Mouse (Mus musculus) stomach, postnatal 0 days (tissue): ENCODE results near the gene Rab11fip5. TPM values are rescaled to one million over a fixed set of nuclear protein-coding genes. Genes with fewer than 3 reads are reported as not detected.
A peak's percentile ranks its signal among the peaks of the same experiment; 100 is the strongest.

Source experiments
- ATAC-seq: fragments of 200-750 bp; cut with Nextera tagmentation; 2 replicates; pipeline ENCODE4 v1.8.0; 2017; ENCODE audit not compliant: low FRiP score, low TSS enrichment
- DNase-seq: peaks from one replicate; pipeline ENCODE4 v3.0.0-alpha.2; 2016; ENCODE audit warnings: low spot score
- H3K27ac ChIP-seq: fragments of 300-500 bp; sonication (generic); replicated peaks from 2 replicates; pipeline ENCODE4 v1.5.1; 2014; ENCODE audit warnings: mild to moderate bottlenecking, control low read depth
- H3K27me3 ChIP-seq: fragments of 300-500 bp; sonication (generic); 2 replicates; pipeline ENCODE4 v1.6.1; 2014; ENCODE audit warnings: low read length; ENCODE audit not compliant: control insufficient read depth, insufficient read depth
- H3K36me3 ChIP-seq: fragments of 300-500 bp; sonication (generic); 2 replicates; pipeline ENCODE4 v1.6.1; 2014; ENCODE audit warnings: low read length, mixed read lengths; ENCODE audit not compliant: control insufficient read depth, insufficient read depth
- H3K4me1 ChIP-seq: fragments of 300-500 bp; sonication (generic); replicated peaks from 2 replicates; pipeline ENCODE4 v1.6.1; 2014; ENCODE audit warnings: antibody characterized with exemption; ENCODE audit not compliant: control insufficient read depth, insufficient read depth
- H3K4me2 ChIP-seq: fragments of 300-500 bp; sonication (generic); replicated peaks from 2 replicates; pipeline ENCODE4 v1.6.1; 2014; ENCODE audit warnings: low read depth, mild to moderate bottlenecking, control low read depth, moderate library complexity
- H3K4me3 ChIP-seq: fragments of 300-500 bp; sonication (generic); 2 replicates; pipeline ENCODE4 v1.5.1; 2014; ENCODE audit warnings: low read depth, low read length, control low read depth
- H3K9ac ChIP-seq: fragments of 300-500 bp; sonication (generic); 2 replicates; pipeline ENCODE4 v1.6.1; 2014; ENCODE audit warnings: mild to moderate bottlenecking, low read length, control low read depth, mixed read lengths
- H3K9me3 ChIP-seq: fragments of 300-500 bp; sonication (generic); 2 replicates; pipeline ENCODE4 v1.6.1; 2016; ENCODE audit warnings: low read length; ENCODE audit not compliant: control insufficient read depth
- CTCF ChIP-seq: IDR thresholded peaks from 2 replicates; pipeline ENCODE4 v1.5.1; 2016; ENCODE audit warnings: antibody characterized with exemption, low read depth, mild to moderate bottlenecking, moderate library complexity
- EP300 ChIP-seq: optimal IDR thresholded peaks from 2 replicates; pipeline ENCODE3; 2016; ENCODE audit warnings: antibody characterized with exemption
- WGBS: fragments of 180-500 bp; shearing (Covaris S2); extraction: QIAGEN DNeasy Blood & Tissue Kit; methylation state at CpG from one replicate; pipeline ENCODE4 v1.1.7; 2014; 5-methylcytosine and 5-hydroxymethylcytosine counted together
- microRNA-seq: library from miRNA; unstranded; fragments of <30 nt; microRNA quantifications from one replicate; pipeline ENCODE4, GENCODE M21; 2016
- polyA plus RNA-seq: library from polyadenylated mRNA; unstranded; fragments of >200 nt; fragmentation: Nextera tagmentation; extraction: Ambion mirVana; gene quantifications from 2 replicates; pipeline ENCODE4 v1.2.1, GENCODE M21; 2015

Gene Rab11fip5
- polyA plus RNA-seq, 1 experiment from 2014 or later = 7.6 TPM

DNA sequence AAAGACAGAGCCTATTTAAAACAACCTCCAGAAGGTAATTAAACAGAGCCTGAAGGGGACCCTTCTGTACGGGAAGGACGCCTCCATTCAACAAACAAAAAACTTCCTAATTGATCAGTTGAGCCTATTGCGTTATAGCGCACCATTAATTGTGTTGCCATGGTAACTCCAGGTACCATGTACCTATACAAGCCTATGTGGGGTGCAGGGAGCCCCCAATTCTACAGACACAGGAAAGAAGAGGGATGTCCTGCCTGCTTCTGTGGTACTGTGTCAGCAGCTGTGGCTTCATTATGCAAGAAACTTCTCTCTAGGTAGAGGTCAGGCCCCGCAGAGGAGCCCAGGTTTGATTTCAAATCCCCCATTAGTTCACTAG, 80.4 kb downstream of the Rab11fip5 start:
- TF ChIP-seq CTCF (no peak), EP300 (no peak)
- ATAC-seq = no peak
- Histone ChIP-seq H3K4me3 (no peak overlapping the region), H3K27ac (no peak overlapping the region), H3K27me3 (no peaks in the 10 kb centered on the region), H3K4me1 (no peaks in the 10 kb centered on the region), H3K9ac (no peak overlapping the region), H3K4me2 (no peak overlapping the region), H3K9me3 (no peaks in the 10 kb centered on the region), H3K36me3 (no peaks in the 10 kb centered on the region)
- WGBS = 67% methylated on average over 5 of the region's 5 CpGs
- DNase-seq = no peak

DNA sequence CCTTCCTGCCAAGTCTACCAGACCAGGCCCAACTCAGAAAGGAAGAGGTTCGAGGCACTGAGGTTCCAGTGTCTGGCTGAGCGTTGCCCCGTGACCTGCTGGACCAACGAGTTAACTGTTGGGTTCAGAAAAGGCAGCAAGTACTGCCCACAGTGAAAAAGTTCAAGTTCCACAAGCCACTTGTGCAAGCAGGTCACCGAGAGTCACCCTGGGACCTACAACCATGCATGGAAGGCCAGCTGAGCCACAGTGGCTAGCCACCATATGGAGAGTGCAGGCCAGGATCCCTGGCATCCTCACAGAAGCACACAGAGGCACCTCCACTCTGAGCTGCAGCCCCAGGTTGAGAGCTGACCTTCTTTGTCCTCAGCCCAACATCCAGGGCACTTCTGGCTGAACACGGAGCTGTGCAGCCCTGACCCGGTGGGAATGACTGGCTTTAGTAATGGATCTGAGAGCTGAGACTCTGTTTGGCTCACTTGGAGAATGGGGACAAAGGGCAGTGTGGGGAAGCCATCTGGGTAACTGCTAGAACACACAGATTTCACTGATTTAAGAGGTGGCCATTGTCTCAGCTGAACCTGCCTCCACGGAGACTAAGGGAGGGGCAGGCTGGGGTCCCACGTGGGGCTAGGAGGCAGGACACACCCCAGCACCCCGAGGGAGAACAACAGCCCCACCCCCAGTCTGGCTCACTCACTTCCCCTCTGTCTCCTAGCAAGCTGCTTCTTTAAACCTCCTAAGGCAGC, 81.0 kb downstream of the Rab11fip5 start:
- H3K27ac ChIP-seq = no peak overlapping the region
- 51% methylated on average over 10 of the region's 10 CpGs for WGBS
- no peaks in the 10 kb centered on the region for H3K4me1 ChIP-seq
- no peak overlapping the region for H3K4me2 ChIP-seq
- no peaks in the 10 kb centered on the region for H3K27me3 ChIP-seq
- no peaks in the 10 kb centered on the region for H3K9me3 ChIP-seq
- no peaks in the 10 kb centered on the region for H3K36me3 ChIP-seq
- TF ChIP-seq EP300 (no peak), CTCF (no peak)
- no peak overlapping the region for H3K4me3 ChIP-seq
- H3K9ac ChIP-seq = no peak overlapping the region
- peak; percentile 35 for ATAC-seq
- DNase-seq = peak; percentile 34

DNA sequence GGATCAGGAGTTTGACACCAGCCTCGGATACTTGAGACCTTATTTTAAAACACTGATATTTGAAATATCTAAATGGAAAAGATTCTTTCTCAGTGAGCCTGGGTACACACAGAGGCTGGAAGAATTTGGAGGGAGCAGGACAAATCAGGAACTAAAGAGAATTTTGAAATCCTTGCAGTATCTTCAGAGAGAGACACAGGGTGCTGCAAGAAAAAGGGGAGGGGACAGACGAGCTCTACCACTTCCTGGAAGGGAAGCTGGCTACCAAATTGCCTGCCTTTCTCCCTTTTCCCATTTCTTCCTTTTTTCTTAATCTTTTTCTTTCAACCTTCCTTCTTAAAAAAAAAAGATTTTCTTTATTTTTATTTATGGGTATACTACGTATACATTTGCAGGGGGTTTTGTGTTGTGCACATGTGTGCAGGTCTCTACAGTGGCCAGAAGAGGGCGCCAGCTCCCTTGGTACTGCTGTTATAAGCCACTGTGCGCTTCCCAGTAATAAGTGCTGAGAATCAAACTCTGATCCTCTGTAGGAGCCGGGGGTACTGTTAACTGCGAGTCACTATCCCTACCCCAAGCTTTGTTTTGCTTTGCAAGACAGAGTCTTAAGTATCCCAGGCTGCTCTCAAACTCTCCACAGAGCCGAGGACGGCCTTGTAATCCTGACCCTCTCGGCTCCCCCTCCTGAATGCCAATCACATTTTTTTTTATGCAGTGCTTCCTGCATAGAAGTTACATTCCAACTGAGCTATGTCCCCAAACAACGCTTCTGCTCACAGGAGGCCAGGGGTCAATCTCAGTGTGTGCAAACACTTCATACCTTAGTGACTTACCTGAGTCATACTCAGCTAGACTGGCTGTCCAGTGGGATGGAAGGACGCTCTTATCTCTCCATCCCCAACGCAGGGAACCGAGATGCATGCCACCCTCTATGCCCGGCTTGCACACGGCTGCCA, 83.3 kb downstream of the Rab11fip5 start:
- ATAC-seq = no peak
- peak; percentile 19 for DNase-seq
- Histone ChIP-seq H3K9ac (no peak overlapping the region), H3K27ac (no peak overlapping the region), H3K4me1 (no peaks in the 10 kb centered on the region), H3K4me2 (no peak overlapping the region), H3K4me3 (no peak overlapping the region), H3K36me3 (no peaks in the 10 kb centered on the region), H3K27me3 (no peaks in the 10 kb centered on the region), H3K9me3 (no peaks in the 10 kb centered on the region)
- TF ChIP-seq EP300 (no peak), CTCF (peak; percentile 59)
- 74% methylated on average over 16 of the region's 16 CpGs for WGBS

DNA sequence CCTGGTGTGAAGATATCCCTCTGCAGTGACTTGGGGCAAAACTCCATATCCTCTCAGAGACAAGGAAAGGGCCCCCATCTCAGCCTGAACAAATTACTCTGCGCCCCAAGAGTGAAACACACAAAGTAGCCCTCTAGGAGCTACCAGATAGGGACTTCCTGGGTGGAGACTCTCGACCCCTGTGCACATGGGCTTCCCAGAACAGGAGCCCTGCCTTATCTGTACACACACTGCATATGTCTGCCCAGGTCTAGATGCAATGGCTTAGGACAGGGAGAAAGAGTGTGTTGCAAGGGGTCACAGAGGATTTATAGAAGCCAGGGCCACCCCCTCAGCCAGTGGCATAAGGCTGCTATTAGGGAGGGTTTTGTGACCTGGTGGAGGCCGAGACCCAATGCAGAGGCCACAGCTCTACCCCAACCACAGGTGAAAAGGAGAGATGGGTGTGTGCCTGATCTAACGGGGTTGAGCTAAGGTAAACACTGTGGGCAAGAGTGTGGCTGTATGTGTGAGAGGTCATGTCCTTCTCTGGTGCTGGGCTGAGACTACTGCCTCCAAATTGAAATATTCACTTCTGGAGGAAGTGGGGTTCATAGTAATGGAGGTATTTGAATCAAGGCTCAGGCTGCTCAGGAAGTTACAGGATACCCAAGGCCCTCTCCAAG, 86.1 kb downstream of the Rab11fip5 start:
- H3K9me3 ChIP-seq = no peaks in the 10 kb centered on the region
- TF ChIP-seq EP300 (no peak), CTCF (no peak)
- WGBS = 61% methylated on average over 4 of the region's 4 CpGs
- H3K4me1 ChIP-seq = no peaks in the 10 kb centered on the region
- ATAC-seq (0 out of 2 replicates have a peak, but pooled peaks have one; percentile 54), DNase-seq (no peak)
- no peak overlapping the region for H3K27ac ChIP-seq
- H3K9ac ChIP-seq = no peak overlapping the region
- H3K36me3 ChIP-seq = no peaks in the 10 kb centered on the region
- no peak overlapping the region for H3K4me3 ChIP-seq
- H3K27me3 ChIP-seq = no peaks in the 10 kb centered on the region
- no peak overlapping the region for H3K4me2 ChIP-seq

- Histone ChIP-seq H3K27ac (no peak overlapping the region), H3K9me3 (no peaks in the 10 kb centered on the region), H3K4me3 (no peak overlapping the region), H3K36me3 (no peaks in the 10 kb centered on the region), H3K9ac (no peak overlapping the region), H3K27me3 (no peaks in the 10 kb centered on the region), H3K4me2 (no peak overlapping the region), H3K4me1 (no peaks in the 10 kb centered on the region)
- no peak for DNase-seq
- 75% methylated on average over 13 of the region's 13 CpGs for WGBS
- ATAC-seq = no peak
- TF ChIP-seq CTCF (no peak), EP300 (no peak)
Observed at GRCm38 (mm10) chr6:85286283-85287047, 88.0 kb downstream of the Rab11fip5 start.

Small RNA genes within 50 kb of the gene (microRNA-seq; reads per million reads assigned to microRNA genes)
- not detected for gene Mir705

Other genes starting within 250 kb of the Rab11fip5 start
- 58.8 and 62.1 TPM in 2 replicates for gene Spr, start 236.9 kb downstream of the Rab11fip5 start, polyA plus RNA-seq
- gene Emx1, start 187.2 kb downstream of the Rab11fip5 start, polyA plus RNA-seq = not detected in 2 replicates
- 8.4 and 8.9 TPM in 2 replicates for gene Sfxn5, start 41.2 kb downstream of the Rab11fip5 start, polyA plus RNA-seq
- gene Noto, start 49.3 kb upstream of the Rab11fip5 start, polyA plus RNA-seq = not detected in 2 replicates
- gene Smyd5, start 57.4 kb upstream of the Rab11fip5 start, polyA plus RNA-seq = 14.1 and 14.7 TPM in 2 replicates
- 214 and 219 TPM in 2 replicates for gene Cct7, start 76.9 kb upstream of the Rab11fip5 start, polyA plus RNA-seq
- 35.3 and 35.5 TPM in 2 replicates for gene Pradc1, start 77.3 kb upstream of the Rab11fip5 start, polyA plus RNA-seq
- 0.10 and 0.16 TPM in 2 replicates for gene Fbxo41, start 128.4 kb upstream of the Rab11fip5 start, polyA plus RNA-seq
- not detected in 2 replicates for gene Egr4, start 139.0 kb upstream of the Rab11fip5 start, polyA plus RNA-seq
- 0.98 and 1.2 TPM in 2 replicates for gene Alms1, start 212.9 kb upstream of the Rab11fip5 start, polyA plus RNA-seq